Mouse (Mus musculus) limb, embryonic 13.5 days (tissue): ENCODE measurements around the gene Wdr62. TPM values are rescaled to one million over a fixed set of nuclear protein-coding genes. Genes with fewer than 3 reads are reported as not detected.

Source experiments
- ATAC-seq: fragments of 200-750 bp; cut with Nextera tagmentation; 2 replicates; pipeline ENCODE4 v1.8.0; 2017; ENCODE audit warnings: low read depth, moderate number of reproducible peaks, moderate TSS enrichment; ENCODE audit not compliant: low FRiP score
- H3K27ac ChIP-seq: fragments of 300-500 bp; sonication (generic); 2 replicates; pipeline ENCODE4 v1.5.1; 2015; ENCODE audit warnings: inconsistent platforms, mild to moderate bottlenecking, moderate library complexity
- H3K27me3 ChIP-seq: fragments of 300-500 bp; sonication (generic); 2 replicates; pipeline ENCODE4 v1.6.1; 2015; ENCODE audit warnings: mild to moderate bottlenecking, inconsistent platforms
- H3K36me3 ChIP-seq: fragments of 300-500 bp; sonication (generic); 2 replicates; pipeline ENCODE4 v1.6.1; 2015; ENCODE audit warnings: inconsistent platforms, mild to moderate bottlenecking, moderate library complexity
- H3K4me1 ChIP-seq: fragments of 300-500 bp; sonication (generic); 2 replicates; pipeline ENCODE4 v1.6.1; 2015; ENCODE audit warnings: inconsistent platforms
- H3K4me2 ChIP-seq: fragments of 300-500 bp; sonication (generic); replicated peaks from 2 replicates; pipeline ENCODE4 v1.6.1; 2015; ENCODE audit warnings: inconsistent platforms, mild to moderate bottlenecking, moderate library complexity
- H3K4me3 ChIP-seq: fragments of 300-500 bp; sonication (generic); 2 replicates; pipeline ENCODE4 v1.5.1; 2015; ENCODE audit warnings: moderate library complexity, mild to moderate bottlenecking, inconsistent platforms
- H3K9ac ChIP-seq: fragments of 300-500 bp; sonication (generic); 2 replicates; pipeline ENCODE4 v1.6.1; 2015; ENCODE audit warnings: mild to moderate bottlenecking, inconsistent platforms
- H3K9me3 ChIP-seq: fragments of 300-500 bp; sonication (generic); 2 replicates; pipeline ENCODE4 v1.6.1; 2016; ENCODE audit warnings: inconsistent platforms
- WGBS: fragments of 180-500 bp; shearing (Covaris S2); methylation state at CpG from one replicate; pipeline ENCODE4 v1.1.7; 2015; 5-methylcytosine and 5-hydroxymethylcytosine counted together
- polyA plus RNA-seq: library from polyadenylated mRNA; unstranded; fragments of >200 nt; fragmentation: Nextera tagmentation; extraction: Ambion mirVana; gene quantifications from 2 replicates; pipeline ENCODE4 v1.2.1, GENCODE M21; 2015

The Wdr62 gene
- polyA plus RNA-seq, 1 experiment from 2014 or later: 9.2 TPM

DNA sequence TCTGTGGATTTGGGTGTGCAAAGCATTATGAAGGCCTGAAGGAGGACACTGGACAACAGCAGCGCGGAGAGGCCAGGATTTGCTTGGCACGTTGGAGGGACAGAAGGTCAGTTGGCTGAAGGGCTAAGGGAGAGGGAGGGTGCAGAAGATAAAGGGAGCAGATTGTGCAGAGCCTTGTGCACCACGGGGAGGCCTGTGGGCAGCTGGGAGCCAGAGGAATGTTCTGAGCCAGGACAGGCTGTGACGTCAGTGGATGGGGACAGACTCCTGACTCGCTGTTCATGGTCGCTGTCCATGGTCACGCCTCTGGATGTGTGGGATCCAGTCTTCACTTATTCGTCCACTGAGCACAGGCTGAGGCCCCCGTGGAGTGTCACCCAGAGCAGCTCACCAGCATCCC is 14.9 kb upstream of the Wdr62 start:
- peaks cover 73% of the 10 kb centered on the region for H3K36me3 ChIP-seq
- no peaks in the 10 kb centered on the region for H3K27me3 ChIP-seq

DNA sequence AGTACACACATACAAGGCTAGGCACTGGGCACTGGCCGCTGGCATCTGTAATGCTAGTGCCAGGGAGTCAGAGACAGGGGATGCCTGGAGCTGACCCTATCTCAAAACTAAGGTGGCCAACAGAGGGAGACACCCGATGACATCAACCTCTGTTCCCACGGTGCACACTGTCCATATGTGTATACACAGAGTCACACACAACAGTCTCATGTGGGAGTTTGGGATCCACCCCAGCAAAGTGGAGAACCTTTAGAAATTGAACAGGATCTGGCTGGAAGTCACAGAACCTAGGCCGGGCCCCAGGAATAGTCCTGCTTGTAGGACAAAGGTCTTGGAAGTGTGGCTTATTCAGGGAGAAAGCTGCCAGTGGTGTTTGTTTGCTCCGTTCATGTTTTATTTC is 14.1 kb upstream of the Wdr62 start:
- H3K36me3 ChIP-seq: peaks cover 65% of the 10 kb centered on the region
- WGBS: 87% methylated on average over 5 of the region's 5 CpGs

More for the DNA sequence above, 14.9 kb upstream of the Wdr62 start:
- Histone ChIP-seq H3K9me3 (no peaks in the 10 kb centered on the region), H3K9ac (no peak overlapping the region), H3K4me2 (no peak overlapping the region), H3K4me3 (no peak overlapping the region), H3K27ac (no peak overlapping the region), H3K4me1 (peaks cover 18% of the 10 kb centered on the region)
- no peak for ATAC-seq
- 64% methylated on average over 10 of the region's 10 CpGs for WGBS

DNA sequence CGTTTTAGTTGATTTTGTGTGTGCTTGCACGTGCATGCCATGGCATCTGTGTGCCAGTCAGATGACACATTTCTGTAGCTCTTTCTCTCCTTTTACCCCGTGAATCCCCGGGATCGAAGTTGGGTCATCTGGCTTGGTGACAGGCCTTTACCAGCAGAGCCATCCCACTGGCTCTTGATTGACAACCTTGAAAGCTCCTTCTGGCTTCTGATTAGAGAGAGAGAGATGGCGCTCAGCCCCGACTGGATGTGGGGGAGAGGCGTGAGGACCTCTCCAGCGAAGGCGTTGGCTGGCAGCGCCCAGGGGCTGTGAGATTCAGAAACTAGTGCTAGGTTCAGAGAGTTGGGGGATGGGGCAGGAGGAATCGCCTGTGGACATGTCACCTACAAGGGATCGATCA is 13.6 kb upstream of the Wdr62 start:
- ATAC-seq: no peak
- Histone ChIP-seq H3K27ac (0 out of 2 replicates have a peak overlapping the region, but pooled peaks have one; percentile 39), H3K36me3 (peaks cover 60% of the 10 kb centered on the region), H3K9me3 (no peaks in the 10 kb centered on the region), H3K27me3 (no peaks in the 10 kb centered on the region), H3K4me3 (no peak overlapping the region), H3K9ac (no peak overlapping the region), H3K4me2 (no peak overlapping the region), H3K4me1 (peaks cover 28% of the 10 kb centered on the region)
- 85% methylated on average over 13 of the region's 13 CpGs for WGBS

More for the DNA sequence above, 14.1 kb upstream of the Wdr62 start:
- Histone ChIP-seq H3K9me3 (no peaks in the 10 kb centered on the region), H3K4me2 (no peak overlapping the region), H3K4me1 (peaks cover 25% of the 10 kb centered on the region), H3K27ac (0 out of 2 replicates have a peak overlapping the region, but pooled peaks have one; percentile 39), H3K9ac (no peak overlapping the region), H3K4me3 (no peak overlapping the region), H3K27me3 (no peaks in the 10 kb centered on the region)
- no peak for ATAC-seq

DNA sequence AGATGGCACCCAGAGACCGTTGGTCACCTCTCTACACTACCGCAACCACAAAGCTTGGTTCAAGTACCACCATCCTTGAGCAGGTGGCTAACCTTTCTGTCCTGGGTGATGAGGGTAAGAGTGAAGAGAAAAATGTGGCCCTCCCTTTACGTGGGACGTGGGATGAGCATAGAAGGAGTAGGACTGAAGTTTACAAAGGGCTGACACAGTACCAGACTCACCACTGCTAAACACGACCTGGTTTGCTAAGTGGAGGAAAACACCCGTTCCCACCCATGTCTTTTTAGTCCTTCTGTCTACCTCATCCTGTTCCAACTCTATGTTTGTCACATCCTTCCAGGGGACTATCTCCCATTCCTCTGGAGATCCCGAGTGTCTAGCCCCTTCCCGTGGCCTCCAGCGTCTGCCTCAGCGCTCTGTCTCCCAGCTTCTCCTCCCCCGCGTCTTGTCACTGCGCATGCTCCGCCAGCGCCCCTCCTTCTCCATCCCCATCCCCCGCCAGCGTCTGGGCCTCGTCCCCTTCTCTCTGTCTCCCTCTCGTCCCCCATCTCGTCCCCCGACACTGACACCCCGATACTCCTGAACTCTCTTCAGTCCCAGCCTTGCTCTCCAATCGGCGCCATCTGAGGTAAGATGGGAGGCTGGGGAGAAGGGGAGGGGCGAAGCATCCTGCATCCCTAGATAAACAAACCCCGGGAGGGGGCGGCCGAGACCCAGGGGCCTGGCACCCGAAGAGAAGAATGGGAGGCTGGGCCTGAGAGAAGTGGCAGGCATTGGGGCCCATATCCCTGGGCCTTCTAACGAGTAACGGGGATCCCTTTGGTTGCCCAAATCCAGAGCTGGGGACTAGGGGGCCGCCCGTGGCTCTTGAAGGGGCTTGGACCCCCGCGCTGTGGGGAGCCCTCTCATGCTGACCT is 11.3 kb upstream of the Wdr62 start, which contains the start of gene Clip3:
Gene Clip3 (plus strand): TSS at position 514 of the 917 bp plus-strand sequence.
- Histone ChIP-seq H3K4me2 (peak within 1 kb of the TSS; percentile 97), H3K27ac (peak within 1 kb of the TSS; percentile 52), H3K9me3 (no peaks in the 10 kb centered on the region), H3K9ac (peak within 1 kb of the TSS; percentile 93), H3K27me3 (no peaks in the 10 kb centered on the region), H3K4me1 (peaks cover 28% of the 10 kb centered on the region), H3K4me3 (peak within 1 kb of the TSS; percentile 84), H3K36me3 (peaks cover 37% of the 10 kb centered on the region)
- 7% methylated on average over 35 of the region's 35 CpGs for WGBS
- peak; percentile 76 for ATAC-seq

DNA sequence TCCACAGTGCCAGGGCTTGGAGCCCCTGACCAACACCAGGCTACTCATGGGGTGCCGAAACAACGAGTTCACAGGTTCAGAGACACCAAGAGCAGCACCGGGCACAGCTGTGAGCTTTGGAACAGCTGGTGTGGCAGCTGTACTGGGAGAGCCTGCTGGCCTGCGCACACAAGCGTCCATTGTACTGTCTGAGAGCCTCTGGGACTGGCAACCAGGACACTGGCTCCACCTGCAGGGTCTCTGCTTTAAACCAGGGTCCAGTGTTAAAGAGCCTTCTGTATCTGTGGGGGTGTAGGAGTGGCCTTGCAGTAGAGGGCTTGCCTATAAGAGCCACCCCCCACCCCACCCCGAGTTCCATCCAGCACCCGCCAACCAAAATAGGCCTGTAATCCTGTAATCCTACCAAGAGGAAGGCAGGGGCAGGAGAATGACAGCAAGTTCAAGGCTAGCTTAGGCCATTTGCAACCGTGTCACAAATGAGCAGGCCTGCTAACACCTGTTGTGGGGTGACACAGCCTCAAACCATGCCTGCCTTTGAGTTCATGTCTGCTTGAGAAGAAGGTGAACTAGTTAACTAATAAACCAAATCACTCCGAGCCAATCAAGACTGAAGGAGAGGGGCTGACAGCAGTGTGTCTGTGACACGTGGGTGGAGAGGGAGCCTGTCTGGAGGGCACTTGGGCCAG is 9.6 kb upstream of the Wdr62 start:
- Histone ChIP-seq H3K27me3 (no peaks in the 10 kb centered on the region), H3K36me3 (peaks cover 21% of the 10 kb centered on the region), H3K4me2 (no peak overlapping the region), H3K4me3 (no peak overlapping the region), H3K4me1 (peaks cover 31% of the 10 kb centered on the region), H3K9me3 (no peaks in the 10 kb centered on the region), H3K27ac (no peak overlapping the region; the same call in 1 of the 2 replicates), H3K9ac (peak overlapping the region; percentile 39; the same call in 1 of the 2 replicates)
- ATAC-seq: peak; percentile 74
- 51% methylated on average over 10 of the region's 10 CpGs for WGBS

GRCm38 (mm10) chr7:30289071-30289713 is 9.0 kb upstream of the Wdr62 start:
- Histone ChIP-seq H3K36me3 (peaks cover 14% of the 10 kb centered on the region), H3K9me3 (no peaks in the 10 kb centered on the region), H3K4me2 (no peak overlapping the region), H3K27me3 (no peaks in the 10 kb centered on the region), H3K9ac (no peak overlapping the region), H3K27ac (no peak overlapping the region), H3K4me3 (no peak overlapping the region), H3K4me1 (peaks cover 31% of the 10 kb centered on the region)
- no peak for ATAC-seq
- WGBS: 70% methylated on average over 7 of the region's 7 CpGs

DNA sequence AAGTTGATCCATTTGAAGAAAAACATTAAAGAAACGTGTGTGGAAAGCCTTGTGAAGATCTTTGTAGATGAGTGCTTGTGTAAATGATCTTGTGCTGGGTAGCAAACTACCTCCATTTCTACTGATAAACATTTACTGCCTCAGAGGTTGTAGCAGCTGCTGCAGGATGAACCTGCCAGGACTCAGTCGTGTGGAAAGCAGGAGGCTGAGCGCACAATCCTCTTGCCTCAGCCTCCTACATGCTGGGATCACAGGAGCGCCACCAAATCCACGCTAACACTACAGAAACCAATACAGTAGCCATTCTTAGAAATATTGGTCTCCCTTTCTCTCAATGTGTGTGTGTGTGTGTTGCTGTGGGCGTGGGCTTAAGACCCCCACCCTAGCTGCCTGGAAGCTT is 7.8 kb upstream of the Wdr62 start:
- Histone ChIP-seq H3K4me2 (no peak overlapping the region), H3K36me3 (peaks cover 5% of the 10 kb centered on the region; the same call in 1 of the 2 replicates), H3K27me3 (no peaks in the 10 kb centered on the region), H3K9me3 (no peaks in the 10 kb centered on the region), H3K4me3 (no peak overlapping the region), H3K4me1 (peaks cover 31% of the 10 kb centered on the region), H3K9ac (no peak overlapping the region), H3K27ac (no peak overlapping the region)
- no peak for ATAC-seq
- WGBS: 64% methylated on average over 6 of the region's 6 CpGs

DNA sequence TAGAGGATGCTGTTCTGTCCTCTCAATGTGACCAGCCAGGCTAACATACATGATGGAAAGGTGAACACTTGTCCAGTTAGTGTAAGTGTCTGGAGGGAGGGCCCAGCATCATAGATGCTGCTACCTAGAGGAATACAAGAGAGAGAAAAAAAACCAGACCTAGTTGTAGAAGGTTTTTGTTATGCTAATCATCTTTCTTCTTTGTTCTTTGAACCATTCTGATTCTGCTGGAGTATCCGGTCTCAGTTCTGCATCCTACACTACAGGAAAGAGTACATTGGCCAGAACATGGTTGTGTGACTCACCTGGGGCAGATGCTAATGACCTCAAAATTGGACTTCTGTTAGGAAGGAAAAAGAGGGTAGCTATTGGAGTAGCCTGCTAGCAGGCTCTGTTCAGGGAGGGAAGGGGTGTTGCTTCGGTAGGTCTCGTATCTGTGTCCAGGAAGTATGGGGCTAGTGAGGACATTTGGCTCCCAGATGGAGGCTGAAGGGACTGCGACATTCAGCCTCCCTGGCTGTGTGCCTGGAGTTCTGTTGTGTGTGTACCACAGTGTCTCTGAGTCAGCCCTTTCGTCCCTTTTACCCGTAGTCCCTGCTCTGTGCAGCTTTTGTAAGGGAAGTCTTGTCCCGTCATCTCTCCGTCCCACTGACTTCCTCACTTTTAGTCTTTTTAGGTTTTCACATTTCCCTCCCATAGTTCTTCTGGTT is 6.6 kb upstream of the Wdr62 start:
- Histone ChIP-seq H3K4me3 (no peak overlapping the region), H3K27ac (no peak overlapping the region), H3K4me1 (peaks cover 21% of the 10 kb centered on the region), H3K4me2 (no peak overlapping the region), H3K36me3 (no peaks in the 10 kb centered on the region), H3K9ac (0 out of 2 replicates have a peak overlapping the region, but pooled peaks have one; percentile 19), H3K9me3 (no peaks in the 10 kb centered on the region), H3K27me3 (no peaks in the 10 kb centered on the region)
- 63% methylated on average over 8 of the region's 8 CpGs for WGBS
- ATAC-seq: no peak

- Histone ChIP-seq H3K4me2 (no peak overlapping the region), H3K4me1 (peaks cover 16% of the 10 kb centered on the region)
- 82% methylated on average over 7 of the region's 7 CpGs for WGBS
These were observed 2.5 kb upstream of the Wdr62 start for GRCm38 (mm10) chr7:30282740-30283139.

GRCm38 (mm10) chr7:30281522-30281921 is 1.3 kb upstream of the Wdr62 start:
- H3K36me3 ChIP-seq: no peaks in the 10 kb centered on the region
- H3K27ac ChIP-seq: no peak overlapping the region
- H3K9ac ChIP-seq: no peak overlapping the region
- H3K4me2 ChIP-seq: peak overlapping the region; percentile 82
- WGBS: 77% methylated on average over 4 of the region's 4 CpGs
- no peaks in the 10 kb centered on the region for H3K27me3 ChIP-seq
- no peak for ATAC-seq
- H3K4me1 ChIP-seq: peaks cover 16% of the 10 kb centered on the region
- H3K9me3 ChIP-seq: no peaks in the 10 kb centered on the region
- peak overlapping the region; percentile 65 for H3K4me3 ChIP-seq

More at GRCm38 (mm10) chr7:30282740-30283139, 2.5 kb upstream of the Wdr62 start:
- H3K4me3 ChIP-seq: no peak overlapping the region
- H3K9me3 ChIP-seq: no peaks in the 10 kb centered on the region
- ATAC-seq: no peak
- no peaks in the 10 kb centered on the region for H3K36me3 ChIP-seq
- H3K27me3 ChIP-seq: no peaks in the 10 kb centered on the region
- H3K9ac ChIP-seq: no peak overlapping the region
- H3K27ac ChIP-seq: no peak overlapping the region

DNA sequence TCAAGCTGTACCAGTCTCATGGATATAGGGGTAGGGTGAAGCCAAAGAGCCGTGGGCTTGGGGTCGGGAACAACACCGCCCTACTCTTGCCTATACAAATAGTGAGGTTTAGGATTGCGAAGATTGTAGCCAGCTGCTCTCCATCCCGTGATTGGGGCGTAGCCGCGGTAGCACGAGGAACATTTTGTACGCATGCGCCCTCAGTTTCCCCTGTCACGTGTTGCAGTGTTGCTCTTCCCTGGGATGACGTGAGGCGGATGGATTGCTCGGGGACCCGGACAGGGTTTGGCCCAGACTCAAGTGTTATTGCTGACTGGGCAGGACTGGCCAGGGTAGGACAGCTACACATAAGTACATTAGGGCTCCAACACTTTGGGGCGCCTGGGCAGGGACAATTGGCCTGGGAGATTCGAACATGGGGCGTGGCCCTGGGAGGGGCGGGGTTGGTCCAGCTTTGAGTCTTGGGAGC is 485 bp upstream of the Wdr62 start:
- H3K9ac ChIP-seq: peak overlapping the region; percentile 55
- WGBS: under 1% methylated on average over 20 of the region's 20 CpGs
- ATAC-seq: peak; percentile 89

More for the DNA sequence above, 485 bp upstream of the Wdr62 start:
- H3K4me2 ChIP-seq: peak overlapping the region; percentile 82
- peak overlapping the region; percentile 65 for H3K4me3 ChIP-seq
- peaks cover 16% of the 10 kb centered on the region for H3K4me1 ChIP-seq
- peak overlapping the region; percentile 97 for H3K27ac ChIP-seq
- no peaks in the 10 kb centered on the region for H3K36me3 ChIP-seq
- no peaks in the 10 kb centered on the region for H3K27me3 ChIP-seq
- H3K9me3 ChIP-seq: no peaks in the 10 kb centered on the region
